Mouse (Mus musculus): ENCODE data around the gene Lfng.

The Lfng gene

GRCm38 (mm10) chr5:140661875-140662643 is 54.9 kb downstream of the Lfng start:
- DNase-seq (ENCODE audit: extremely low read depth, low read depth), result no peak

DNA sequence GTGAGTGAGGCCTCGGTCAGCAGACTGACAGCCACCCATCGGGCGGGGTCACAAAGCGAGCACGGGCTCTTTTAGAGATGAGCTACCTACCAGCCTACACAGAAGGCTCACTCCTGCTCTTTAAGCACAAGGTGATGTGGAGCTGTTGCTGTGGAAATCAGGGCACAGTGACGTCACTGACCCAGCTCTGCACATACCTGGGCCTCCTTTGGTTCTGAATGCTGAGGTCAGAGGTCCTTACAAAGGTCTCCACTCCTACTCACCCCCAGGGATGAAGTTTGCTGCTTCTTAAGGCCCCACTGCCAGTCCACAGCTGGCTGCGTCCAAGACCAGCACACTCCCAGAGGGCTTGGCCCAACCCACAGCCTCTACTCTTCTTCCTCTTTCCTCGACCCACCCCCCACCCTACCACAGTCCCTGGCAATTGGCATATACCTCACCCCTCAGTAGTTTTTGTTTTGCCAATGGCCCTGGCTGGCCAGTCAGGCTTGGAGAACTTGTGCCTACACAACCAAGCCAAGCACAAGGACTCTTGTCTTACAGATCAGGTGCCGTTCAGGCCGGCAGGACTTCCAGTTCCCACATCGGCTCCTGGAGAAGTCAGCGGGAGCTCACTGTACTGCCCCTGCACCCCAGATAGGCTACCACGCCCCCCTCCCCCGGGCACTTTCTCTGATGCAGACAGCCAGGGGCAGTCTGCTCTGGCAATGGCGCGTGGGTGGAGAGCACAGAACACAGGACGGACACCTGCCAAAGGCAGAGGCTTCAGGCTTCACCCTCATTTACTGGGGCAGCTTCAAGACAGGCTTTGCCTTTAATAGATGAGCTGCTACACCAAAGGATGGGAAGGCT is 55.8 kb downstream of the Lfng start:
- no peak for DNase-seq (ENCODE audit: extremely low read depth, low read depth)

- DNase-seq (ENCODE audit: extremely low read depth, low read depth), result peak; percentile 58
Measured at GRCm38 (mm10) chr5:140663621-140664180, 56.6 kb downstream of the Lfng start.

Data from MEL-GATA-1-ER (cell line).